Mouse (Mus musculus): Measurements from ENCODE around the gene Denr.

The Denr gene

GRCm38 (mm10) chr5:123906146-123906975 is 614 bp upstream of the Denr start:
- DNase-seq (ENCODE audit: low read depth, low spot score) = no peak

GRCm38 (mm10) chr5:123907631-123907977 is 629 bp downstream of the Denr start:
- no peak for DNase-seq (ENCODE audit: low read depth, low spot score)

- no peak for DNase-seq (ENCODE audit: low read depth, low spot score)
Measured at GRCm38 (mm10) chr5:123914852-123915251, 7.9 kb downstream of the Denr start.

GRCm38 (mm10) chr5:123922112-123922511 is 15.1 kb downstream of the Denr start:
- no peak for DNase-seq (ENCODE audit: low read depth, low spot score)

- no peak for DNase-seq (ENCODE audit: low read depth, low spot score)
Measured at GRCm38 (mm10) chr5:123927118-123927517, 20.1 kb downstream of the Denr start, which contains the start of gene Gm43518. TSS of gene Gm43518 (plus strand) at chr5:123927418.

- peak; percentile 96 for DNase-seq (ENCODE audit: low read depth, low spot score)
Measured at GRCm38 (mm10) chr5:123930508-123930989, 23.6 kb downstream of the Denr start, which contains the start of gene Ccdc62. TSS of gene Ccdc62 (plus strand) at chr5:123930679.

- no peak for DNase-seq (ENCODE audit: low read depth, low spot score)
Measured at GRCm38 (mm10) chr5:123931131-123931530, 24.2 kb downstream of the Denr start.

GRCm38 (mm10) chr5:123932927-123933326 is 26.0 kb downstream of the Denr start:
- peak; percentile 13 for DNase-seq (ENCODE audit: low read depth, low spot score)

- peak; percentile 29 for DNase-seq (ENCODE audit: low read depth, low spot score)
Measured at GRCm38 (mm10) chr5:123933556-123933955, 26.6 kb downstream of the Denr start.

GRCm38 (mm10) chr5:123933957-123934591 is 27.1 kb downstream of the Denr start:
- peak; percentile 83 for DNase-seq (ENCODE audit: low read depth, low spot score)

GRCm38 (mm10) chr5:123935931-123936330 is 29.0 kb downstream of the Denr start:
- no peak for DNase-seq (ENCODE audit: low read depth, low spot score)

GRCm38 (mm10) chr5:123938479-123938878 is 31.5 kb downstream of the Denr start:
- no peak for DNase-seq (ENCODE audit: low read depth, low spot score)

- DNase-seq (ENCODE audit: low read depth, low spot score) = no peak
Measured at GRCm38 (mm10) chr5:123946546-123946945, 39.6 kb downstream of the Denr start.

- DNase-seq (ENCODE audit: low read depth, low spot score) = peak; percentile 20
Measured at GRCm38 (mm10) chr5:123947041-123947761, 40.2 kb downstream of the Denr start.

- no peak for DNase-seq (ENCODE audit: low read depth, low spot score)
Measured at GRCm38 (mm10) chr5:123952365-123953045, 45.5 kb downstream of the Denr start.

- DNase-seq (ENCODE audit: low read depth, low spot score) = no peak
Measured at GRCm38 (mm10) chr5:123957213-123957612, 50.2 kb downstream of the Denr start.

GRCm38 (mm10) chr5:123959018-123959417 is 52.0 kb downstream of the Denr start:
- DNase-seq (ENCODE audit: low read depth, low spot score) = no peak

GRCm38 (mm10) chr5:123960129-123960528 is 53.2 kb downstream of the Denr start:
- no peak for DNase-seq (ENCODE audit: low read depth, low spot score)

GRCm38 (mm10) chr5:123961046-123961445 is 54.1 kb downstream of the Denr start:
- no peak for DNase-seq (ENCODE audit: low read depth, low spot score)

GRCm38 (mm10) chr5:123964208-123964607 is 57.2 kb downstream of the Denr start:
- no peak for DNase-seq (ENCODE audit: low read depth, low spot score)

- DNase-seq (ENCODE audit: low read depth, low spot score) = no peak
Measured at GRCm38 (mm10) chr5:123966759-123967158, 59.8 kb downstream of the Denr start.

GRCm38 (mm10) chr5:123968468-123968867 is 61.5 kb downstream of the Denr start:
- DNase-seq (ENCODE audit: low read depth, low spot score) = no peak
